Mouse (Mus musculus): ENCODE results near the gene Tuba8. TPM values are rescaled to one million over a fixed set of nuclear protein-coding genes. Genes with fewer than 3 reads are reported as not detected.

Gene Tuba8
- polyA plus RNA-seq (2012), result 8.6 and 10.5 TPM in 2 replicates

DNA sequence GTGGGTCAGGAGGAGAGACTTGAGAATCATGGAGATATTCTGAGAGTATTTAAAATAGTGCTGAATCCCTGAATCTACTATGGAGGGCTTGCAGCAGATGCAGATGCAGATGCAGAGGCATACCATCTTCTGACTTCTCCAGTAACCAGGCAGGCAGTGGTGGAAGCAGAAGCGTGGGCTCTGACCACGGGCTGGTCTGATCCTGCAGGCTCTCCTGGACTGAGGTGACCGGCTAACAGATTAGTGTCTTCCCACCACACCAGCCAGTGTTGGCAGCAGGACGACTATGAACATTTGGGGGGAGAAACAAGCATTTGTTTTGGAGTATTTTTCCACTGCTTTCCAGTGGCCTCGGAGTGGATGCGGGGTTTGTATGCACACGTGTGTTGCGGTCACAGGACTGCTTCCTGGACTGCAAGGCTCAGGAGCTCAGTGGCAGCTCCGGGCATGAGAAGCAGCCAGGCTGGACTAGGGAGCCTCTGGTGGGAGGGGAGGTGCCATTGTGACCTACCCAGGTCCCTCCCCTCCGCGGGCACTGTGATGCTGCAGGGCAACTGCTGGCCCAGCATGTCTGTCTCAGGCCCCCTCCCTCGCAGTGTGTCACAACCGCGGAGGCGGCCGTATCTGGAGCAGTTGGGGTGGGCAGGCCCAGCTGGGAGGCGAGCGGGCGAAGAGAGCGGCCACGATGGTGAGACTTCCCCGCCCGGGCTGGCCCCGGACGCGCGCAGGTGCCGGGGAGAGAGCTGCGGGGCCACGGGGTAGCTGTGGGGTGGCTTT lies at the start of gene Tuba8:
Tuba8 (plus strand) TSS at position 548 of the 777 bp plus-strand sequence.

DNA sequence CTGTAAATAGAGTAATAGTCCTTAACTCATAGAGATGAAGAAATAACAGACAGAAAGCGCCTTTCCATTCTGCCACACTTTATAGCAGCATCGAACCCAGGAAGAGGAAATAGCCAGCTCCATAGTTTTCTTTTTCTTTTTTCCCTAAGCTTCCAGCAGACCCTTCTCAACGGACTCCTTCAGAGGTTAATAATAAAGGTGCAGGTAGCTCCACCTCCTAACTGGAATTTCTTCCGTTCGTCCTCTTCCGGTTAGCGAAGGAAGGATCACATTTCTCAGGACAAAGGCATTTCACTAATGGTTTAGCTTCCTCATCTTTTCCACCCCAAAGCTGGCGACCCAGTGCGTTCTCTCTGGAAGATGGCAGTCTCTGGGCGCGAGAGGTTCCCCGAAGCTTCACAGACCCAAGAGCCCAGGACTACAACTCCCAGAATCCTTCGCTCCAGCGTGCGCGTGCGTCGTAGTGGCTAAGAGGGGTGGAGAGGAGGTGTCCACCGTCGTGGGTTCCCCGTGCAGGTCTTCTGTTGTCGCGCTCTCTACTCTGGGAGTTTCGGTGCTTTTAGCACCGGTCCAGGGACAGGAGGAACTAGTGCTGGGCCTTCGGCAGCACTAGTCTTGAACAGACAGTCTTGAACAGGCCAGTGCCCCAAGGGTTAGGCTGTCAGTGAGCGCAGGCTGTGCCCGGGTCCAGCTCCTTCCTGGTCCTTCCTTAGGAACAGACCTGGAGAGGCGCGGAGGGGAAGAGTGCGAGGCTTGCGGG lies 26.9 kb upstream of the Tuba8 start, which contains the start of gene Pex26:
Pex26 (plus strand) TSS at position 254 of the 760 bp plus-strand sequence.

DNA sequence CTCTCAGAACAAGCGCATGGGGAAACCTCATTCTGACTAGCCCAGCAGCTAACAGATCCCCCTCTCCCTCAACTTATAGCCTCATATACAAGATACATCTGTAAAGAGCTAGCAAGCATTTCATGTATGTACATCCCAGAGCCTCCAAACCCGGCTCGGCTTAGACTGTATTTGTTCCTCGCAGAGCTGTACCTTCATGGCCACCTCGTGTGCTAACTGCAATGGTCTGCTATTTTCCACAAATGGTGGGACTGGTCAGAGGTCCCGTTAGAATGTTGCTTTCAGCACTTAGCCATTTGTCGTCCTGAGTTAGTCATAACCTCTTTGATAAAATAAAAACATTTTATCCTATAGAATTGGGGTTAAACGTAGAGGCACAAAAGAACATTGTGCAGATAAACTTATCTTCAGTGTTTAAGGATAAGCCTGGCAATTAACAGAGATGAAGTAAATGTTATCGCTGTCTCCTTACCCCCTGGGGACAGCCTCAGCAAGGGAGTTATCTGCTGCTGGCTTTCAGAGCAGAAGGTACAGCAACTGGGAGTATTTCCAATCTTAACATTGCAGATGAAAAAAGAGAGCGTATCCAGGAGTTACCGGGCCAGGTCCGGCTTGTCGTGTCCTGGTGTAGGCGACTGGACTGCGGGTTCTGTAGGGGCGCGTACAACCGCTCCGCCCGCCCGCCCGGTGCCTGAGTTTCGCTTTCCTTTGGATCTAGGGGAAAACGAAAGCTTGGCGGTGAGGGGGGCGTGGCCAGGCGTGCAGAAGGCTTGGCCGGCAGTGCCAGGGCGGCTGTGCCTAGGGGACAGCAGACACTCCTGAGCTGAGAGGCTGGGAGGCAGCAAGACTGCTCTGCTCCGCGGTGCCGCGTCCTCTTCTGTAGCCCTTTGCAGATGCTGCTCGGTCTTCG lies 34.9 kb downstream of the Tuba8 start, which contains the start of gene Usp18:
Usp18 (plus strand) TSS at position 780 of the 910 bp plus-strand sequence.

Other genes starting within 250 kb of the Tuba8 start
- gene Mical3, start 79.7 kb upstream of the Tuba8 start, polyA plus RNA-seq (2012), result 16.7 and 24.9 TPM in 2 replicates
- gene Pex26, start 27.0 kb upstream of the Tuba8 start, polyA plus RNA-seq (2012), result 6.7 and 10.6 TPM in 2 replicates
- 0.12 and 0.47 TPM in 2 replicates for gene Usp18, start 35.2 kb downstream of the Tuba8 start, polyA plus RNA-seq (2012)
- 3.6 and 5.7 TPM in 2 replicates for gene Slc6a13, start 89.5 kb downstream of the Tuba8 start, polyA plus RNA-seq (2012)
- 0.89 and 1.8 TPM in 2 replicates for gene Slc6a12, start 132.4 kb downstream of the Tuba8 start, polyA plus RNA-seq (2012)